Mouse (Mus musculus) embryonic facial prominence, embryonic 14.5 days (tissue): ENCODE results near the gene Prox1. TPM values are rescaled to one million over a fixed set of nuclear protein-coding genes. Genes with fewer than 3 reads are reported as not detected.

Experiments used
- polyA plus RNA-seq: library from polyadenylated mRNA; unstranded; fragments of >200 nt; fragmentation: Nextera tagmentation; extraction: Ambion mirVana; gene quantifications from 2 replicates; pipeline ENCODE4 v1.2.1, GENCODE M21; 2014

Prox1 gene
- polyA plus RNA-seq, 1 experiment from 2014 or later, result 4.3 TPM

Other genes starting within 250 kb of the Prox1 start
- gene Smyd2, start 248.4 kb downstream of the Prox1 start, polyA plus RNA-seq, result 97.4 and 104 TPM in 2 replicates